In genomic region chr3:89181749-89182500, GRCm38 (mm10) we compare ENCODE assay signal across 11 mouse cellular contexts. TPM values are rescaled to one million over a fixed set of nuclear protein-coding genes. Genes with fewer than 3 reads are reported as not detected.
DNase-seq lines count a peak whose midpoint lies in the region; ATAC-seq and TF ChIP-seq lines count a peak whose summit lies in the region.
"Had no signal": no experiment of that assay in that cellular context is flagged by ENCODE, and none has a peak within 500 bp of the region (broad histone marks: within the 10 kb centered on the region; RNA-seq: fewer than 3 reads in every experiment).

No protein-coding gene starts in this region.

- no peak overlapping the region for H3K4me3 ChIP-seq in forebrain, embryonic 11.5 days (ENCODE audit: low read depth, low read length)
- H3K4me3 ChIP-seq in forebrain, embryonic 14.5 days (ENCODE audit: low read depth, low read length), result no peak overlapping the region
- H3K4me3 ChIP-seq in megakaryocyte, embryonic 14.5 days (replicated peaks), result peak overlapping the region; percentile 28
- peak overlapping the region; percentile 7; the same call in 1 of the 2 replicates for H3K4me3 ChIP-seq in G1E (ENCODE audit: low read depth, low read length)
- H3K4me3 ChIP-seq in liver, embryonic 12.5 days, result no peak overlapping the region

- no peak for ATAC-seq in forebrain, embryonic 11.5 days (replicated peaks; ENCODE audit: low FRiP score)
- ATAC-seq in forebrain, embryonic 14.5 days, result no peak
- ATAC-seq in megakaryocyte, adult 5-6 weeks (ENCODE audit: poor library complexity, severe bottlenecking), result no peak
- no peak for ATAC-seq in G1E (ENCODE audit: extremely low read depth, insufficient number of reproducible peaks, low FRiP score, poor library complexity, severe bottlenecking)
- ATAC-seq in liver, embryonic 12.5 days, result no peak

- WGBS in forebrain, embryonic 11.5 days, result 93% methylated on average over 27 of the region's 27 CpGs
- WGBS in forebrain, embryonic 14.5 days, result 94% methylated on average over 27 of the region's 27 CpGs
- WGBS in liver, embryonic 12.5 days (ENCODE audit: insufficient replicate concordance), result 86% methylated on average over 27 of the region's 27 CpGs

- H3K9me3 ChIP-seq in forebrain, embryonic 11.5 days (ENCODE audit: control insufficient read depth, low read length), result no peaks in the 10 kb centered on the region
- no peaks in the 10 kb centered on the region for H3K9me3 ChIP-seq in forebrain, embryonic 14.5 days (replicated peaks; ENCODE audit: control insufficient read depth, low read length)
- H3K9me3 ChIP-seq in megakaryocyte, embryonic 14.5 days, result no peaks in the 10 kb centered on the region
- no peaks in the 10 kb centered on the region for H3K9me3 ChIP-seq in G1E (replicated peaks)
- H3K9me3 ChIP-seq in liver, embryonic 12.5 days (replicated peaks), result no peaks in the 10 kb centered on the region

- H3K27ac ChIP-seq in forebrain, embryonic 11.5 days (ENCODE audit: low read depth, low read length), result no peak overlapping the region
- H3K27ac ChIP-seq in forebrain, embryonic 14.5 days (ENCODE audit: low read depth, low read length), result no peak overlapping the region
- peak overlapping the region; percentile 50 for H3K27ac ChIP-seq in liver, embryonic 12.5 days

- H3K36me3 ChIP-seq in forebrain, embryonic 11.5 days (ENCODE audit: control insufficient read depth, insufficient read depth, low read length), result peaks cover 9% of the 10 kb centered on the region; the same call in 1 of the 2 replicates
- peaks cover 38% of the 10 kb centered on the region for H3K36me3 ChIP-seq in forebrain, embryonic 14.5 days (ENCODE audit: control insufficient read depth, insufficient read depth, low read length)
- H3K36me3 ChIP-seq in megakaryocyte, embryonic 14.5 days (replicated peaks; ENCODE audit: low read length), result peaks cover 64% of the 10 kb centered on the region
- peaks cover 77% of the 10 kb centered on the region for H3K36me3 ChIP-seq in G1E (replicated peaks)
- peaks cover 41% of the 10 kb centered on the region for H3K36me3 ChIP-seq in liver, embryonic 12.5 days

- no peak overlapping the region for H3K9ac ChIP-seq in forebrain, embryonic 11.5 days (ENCODE audit: low read length)
- no peak overlapping the region for H3K9ac ChIP-seq in forebrain, embryonic 14.5 days (ENCODE audit: low read length)
- H3K9ac ChIP-seq in liver, embryonic 12.5 days, result peak overlapping the region; percentile 27; the same call in 1 of the 2 replicates

- DNase-seq in forebrain, embryonic 11.5 days (ENCODE audit: low spot score), result peak; percentile 52
- no peak for DNase-seq in forebrain, embryonic 14.5 days (ENCODE audit: low spot score)
- no peak for DNase-seq in G1E (ENCODE audit: low spot score)
- DNase-seq in right cerebral cortex, adult 2 months (ENCODE audit: low spot score in 2 of 2), result no peak
- no peak for DNase-seq in spleen, postnatal 10 days (ENCODE audit: low spot score in 2 of 2)
- DNase-seq: B cell, adult 2 months; heart, postnatal 14 days; kidney, adult 8-10 months had no signal

- no peak overlapping the region for H3K4me2 ChIP-seq in forebrain, embryonic 11.5 days (ENCODE audit: low read depth, low read length, severe bottlenecking)
- H3K4me2 ChIP-seq in forebrain, embryonic 14.5 days (ENCODE audit: low read length), result no peak overlapping the region
- no peak overlapping the region for H3K4me2 ChIP-seq in liver, embryonic 12.5 days

- no peaks in the 10 kb centered on the region for H3K27me3 ChIP-seq in forebrain, embryonic 11.5 days (ENCODE audit: control insufficient read depth, insufficient read depth, low read length)
- H3K27me3 ChIP-seq in forebrain, embryonic 14.5 days (replicated peaks; ENCODE audit: control insufficient read depth, insufficient read depth, low read length), result no peaks in the 10 kb centered on the region
- H3K27me3 ChIP-seq in megakaryocyte, embryonic 14.5 days (replicated peaks), result no peaks in the 10 kb centered on the region
- no peaks in the 10 kb centered on the region for H3K27me3 ChIP-seq in G1E (ENCODE audit: insufficient read depth, low read length)
- H3K27me3 ChIP-seq in liver, embryonic 12.5 days (replicated peaks), result no peaks in the 10 kb centered on the region

- peaks cover 21% of the 10 kb centered on the region for H3K4me1 ChIP-seq in forebrain, embryonic 11.5 days (replicated peaks; ENCODE audit: control insufficient read depth, insufficient read depth, low read length)
- H3K4me1 ChIP-seq in forebrain, embryonic 14.5 days (ENCODE audit: control insufficient read depth, insufficient read depth, low read length), result peaks cover 16% of the 10 kb centered on the region
- H3K4me1 ChIP-seq in megakaryocyte, embryonic 14.5 days, result peaks cover 69% of the 10 kb centered on the region
- H3K4me1 ChIP-seq in G1E (ENCODE audit: insufficient read depth, low read depth, low read length), result peaks cover 60% of the 10 kb centered on the region
- H3K4me1 ChIP-seq in liver, embryonic 12.5 days, result peaks cover 59% of the 10 kb centered on the region

- no peak for TF ChIP-seq CTCF in G1E (IDR thresholded peaks at IDR 0.05; ENCODE audit: low read depth, low read length)

RNA-seq across cellular contexts. Expression of gene Fam189b, which starts 1.0 kb away (rescaled TPM):
- 26.3 and 27.8 TPM in 2 replicates for polyA plus RNA-seq in forebrain, embryonic 11.5 days (2014; fragmentation: Nextera tagmentation; extraction: Ambion mirVana)
- polyA plus RNA-seq in forebrain, embryonic 14.5 days (2014; fragmentation: Nextera tagmentation; extraction: Ambion mirVana), result 14.7 and 21.7 TPM in 2 replicates
- polyA plus RNA-seq in megakaryocyte, embryonic 14.5 days (2012; ENCODE audit: insufficient read depth, low replicate concordance), result 23.3 and 39.8 TPM in 2 replicates
- total RNA-seq in megakaryocyte, adult 5-6 weeks (2015), result 11.2 and 13.5 TPM in 2 replicates
- total RNA-seq in megakaryocyte, adult 5-6 weeks (2017), result 3.3 and 5.6 TPM in 2 replicates
- 2.2 and 3.5 TPM in 2 replicates for total RNA-seq in G1E (2014; fragmentation: Nextera tagmentation)
- total RNA-seq in G1E (2017), result 1.1 TPM in 2 replicates
- 11.9 and 14.8 TPM in 2 replicates for polyA plus RNA-seq in G1E (2012)
- polyA plus RNA-seq in liver, embryonic 12.5 days (2016; fragmentation: Nextera tagmentation; extraction: Ambion mirVana), result 5.3 and 6.6 TPM in 2 replicates

RNA-seq across cellular contexts. Expression of gene Scamp3, which starts 4.7 kb away (rescaled TPM):
- polyA plus RNA-seq in forebrain, embryonic 11.5 days (2014; fragmentation: Nextera tagmentation; extraction: Ambion mirVana), result 92.5 and 107 TPM in 2 replicates
- polyA plus RNA-seq in forebrain, embryonic 14.5 days (2014; fragmentation: Nextera tagmentation; extraction: Ambion mirVana), result 90.5 and 104 TPM in 2 replicates
- 180 and 256 TPM in 2 replicates for polyA plus RNA-seq in megakaryocyte, embryonic 14.5 days (2012; ENCODE audit: insufficient read depth, low replicate concordance)
- 43.0 and 52.9 TPM in 2 replicates for total RNA-seq in megakaryocyte, adult 5-6 weeks (2015)
- 17.9 and 18.1 TPM in 2 replicates for total RNA-seq in megakaryocyte, adult 5-6 weeks (2017)
- 123 and 135 TPM in 2 replicates for total RNA-seq in G1E (2014; fragmentation: Nextera tagmentation)
- 32.9 and 35.1 TPM in 2 replicates for total RNA-seq in G1E (2017)
- polyA plus RNA-seq in G1E (2012), result 168 and 234 TPM in 2 replicates
- polyA plus RNA-seq in liver, embryonic 12.5 days (2016; fragmentation: Nextera tagmentation; extraction: Ambion mirVana), result 79.8 and 86.3 TPM in 2 replicates

RNA-seq across cellular contexts. Expression of gene Clk2, which starts 17.3 kb away (rescaled TPM):
- polyA plus RNA-seq in forebrain, embryonic 11.5 days (2014; fragmentation: Nextera tagmentation; extraction: Ambion mirVana), result 34.7 and 40.8 TPM in 2 replicates
- polyA plus RNA-seq in forebrain, embryonic 14.5 days (2014; fragmentation: Nextera tagmentation; extraction: Ambion mirVana), result 17.0 and 17.9 TPM in 2 replicates
- 12.9 and 13.3 TPM in 2 replicates for polyA plus RNA-seq in megakaryocyte, embryonic 14.5 days (2012; ENCODE audit: insufficient read depth, low replicate concordance)
- total RNA-seq in megakaryocyte, adult 5-6 weeks (2015), result 38.1 and 38.4 TPM in 2 replicates
- 47.1 and 48.5 TPM in 2 replicates for total RNA-seq in megakaryocyte, adult 5-6 weeks (2017)
- total RNA-seq in G1E (2014; fragmentation: Nextera tagmentation) (130 and 131 TPM in 2 replicates), G1E (2017) (78.9 and 80.9 TPM in 2 replicates)
- polyA plus RNA-seq in G1E (2012), result 72.3 and 73.3 TPM in 2 replicates
- polyA plus RNA-seq in liver, embryonic 12.5 days (2016; fragmentation: Nextera tagmentation; extraction: Ambion mirVana), result 21.1 and 21.2 TPM in 2 replicates

RNA-seq across cellular contexts. Expression of gene Gba, which starts 20.8 kb away (rescaled TPM):
- 32.4 and 37.7 TPM in 2 replicates for polyA plus RNA-seq in forebrain, embryonic 11.5 days (2014; fragmentation: Nextera tagmentation; extraction: Ambion mirVana)
- 45.6 and 47.9 TPM in 2 replicates for polyA plus RNA-seq in forebrain, embryonic 14.5 days (2014; fragmentation: Nextera tagmentation; extraction: Ambion mirVana)
- 8.5 and 10.8 TPM in 2 replicates for polyA plus RNA-seq in megakaryocyte, embryonic 14.5 days (2012; ENCODE audit: insufficient read depth, low replicate concordance)
- 77.6 and 78.1 TPM in 2 replicates for total RNA-seq in megakaryocyte, adult 5-6 weeks (2015)
- total RNA-seq in megakaryocyte, adult 5-6 weeks (2017), result 71.1 and 79.5 TPM in 2 replicates
- total RNA-seq in G1E (2014; fragmentation: Nextera tagmentation), result 30.1 and 36.1 TPM in 2 replicates
- total RNA-seq in G1E (2017), result 69.6 and 72.4 TPM in 2 replicates
- 3.0 and 6.0 TPM in 2 replicates for polyA plus RNA-seq in G1E (2012)
- 26.6 and 26.7 TPM in 2 replicates for polyA plus RNA-seq in liver, embryonic 12.5 days (2016; fragmentation: Nextera tagmentation; extraction: Ambion mirVana)

RNA-seq across cellular contexts. Expression of gene Hcn3, which starts 21.9 kb away (rescaled TPM):
- 6.3 and 6.7 TPM in 2 replicates for polyA plus RNA-seq in forebrain, embryonic 11.5 days (2014; fragmentation: Nextera tagmentation; extraction: Ambion mirVana)
- polyA plus RNA-seq in forebrain, embryonic 14.5 days (2014; fragmentation: Nextera tagmentation; extraction: Ambion mirVana), result 9.4 and 13.0 TPM in 2 replicates
- polyA plus RNA-seq in megakaryocyte, embryonic 14.5 days (2012; ENCODE audit: insufficient read depth, low replicate concordance), result 0.36 and 0.68 TPM in 2 replicates
- not detected in 2 replicates for total RNA-seq in megakaryocyte, adult 5-6 weeks (2015)
- not detected in 2 replicates for total RNA-seq in megakaryocyte, adult 5-6 weeks (2017)
- total RNA-seq in G1E (2014; fragmentation: Nextera tagmentation), result 0.53 TPM in 1 of 2 replicates, not detected in the other
- 0.27 and 0.41 TPM in 2 replicates for total RNA-seq in G1E (2017)
- 0.85 and 1.0 TPM in 2 replicates for polyA plus RNA-seq in G1E (2012)
- polyA plus RNA-seq in liver, embryonic 12.5 days (2016; fragmentation: Nextera tagmentation; extraction: Ambion mirVana), result 0.81 and 0.86 TPM in 2 replicates

Comparison
In these comparisons a context has a peak if more than half of its experiments do, and no peak if none do; other contexts are left out.
1. H3K4me3 ChIP-seq: peak in megakaryocyte, embryonic 14.5 days (single experiment) and G1E (single experiment); none in forebrain, embryonic 11.5 days (single experiment), forebrain, embryonic 14.5 days (single experiment) and liver, embryonic 12.5 days (single experiment).